Mouse (Mus musculus) forebrain, embryonic 12.5 days (tissue): ENCODE results near the gene Samd14. TPM values are rescaled to one million over a fixed set of nuclear protein-coding genes. Genes with fewer than 3 reads are reported as not detected.

Experiments
- ATAC-seq: fragments of 200-750 bp; cut with Nextera tagmentation; 2 replicates; pipeline ENCODE4 v1.8.0; 2017; ENCODE audit warnings: moderate TSS enrichment; ENCODE audit not compliant: low FRiP score
- H3K27ac ChIP-seq: fragments of 300-500 bp; sonication (generic); 2 replicates; pipeline ENCODE4 v1.5.1; 2016; ENCODE audit warnings: mild to moderate bottlenecking
- H3K27me3 ChIP-seq: fragments of 300-500 bp; sonication (generic); 2 replicates; pipeline ENCODE4 v1.6.1; 2016; ENCODE audit warnings: mild to moderate bottlenecking
- H3K36me3 ChIP-seq: fragments of 300-500 bp; sonication (generic); replicated peaks from 2 replicates; pipeline ENCODE4 v1.6.1; 2016; ENCODE audit warnings: mild to moderate bottlenecking
- H3K4me1 ChIP-seq: fragments of 300-500 bp; sonication (generic); 2 replicates; pipeline ENCODE4 v1.6.1; 2016
- H3K4me2 ChIP-seq: fragments of 300-500 bp; sonication (generic); 2 replicates; pipeline ENCODE4 v1.6.1; 2016; ENCODE audit warnings: mild to moderate bottlenecking, moderate library complexity
- H3K4me3 ChIP-seq: fragments of 300-500 bp; sonication (generic); replicated peaks from 2 replicates; pipeline ENCODE4 v1.5.1; 2016; ENCODE audit warnings: mild to moderate bottlenecking
- H3K9ac ChIP-seq: fragments of 300-500 bp; sonication (generic); 2 replicates; pipeline ENCODE4 v1.6.1; 2016; ENCODE audit warnings: mild to moderate bottlenecking
- H3K9me3 ChIP-seq: fragments of 300-500 bp; sonication (generic); 2 replicates; pipeline ENCODE4 v1.6.1; 2016
- WGBS: fragments of 180-500 bp; shearing (Covaris S2); methylation state at CpG from one replicate; pipeline ENCODE4 v1.1.7; 2016; 5-methylcytosine and 5-hydroxymethylcytosine counted together
- polyA plus RNA-seq: library from polyadenylated mRNA; unstranded; fragments of >200 nt; fragmentation: Nextera tagmentation; extraction: Ambion mirVana; gene quantifications from 2 replicates; pipeline ENCODE4 v1.2.1, GENCODE M21; 2016

Samd14 gene
- polyA plus RNA-seq, 1 experiment from 2014 or later: 80.5 TPM

- Histone ChIP-seq H3K4me1 (peaks cover 9% of the 10 kb centered on the region), H3K9me3 (no peaks in the 10 kb centered on the region), H3K9ac (no peak overlapping the region), H3K4me2 (no peak overlapping the region), H3K27ac (peak overlapping the region; percentile 50; the same call in 1 of the 2 replicates), H3K4me3 (no peak overlapping the region), H3K36me3 (peaks cover 35% of the 10 kb centered on the region), H3K27me3 (0 out of 2 replicates have a peak, but pooled peaks cover 3% of the 10 kb centered on the region)
- 41% methylated on average over 13 of the region's 13 CpGs for WGBS
- ATAC-seq: no peak
Observed at GRCm38 (mm10) chr11:95027850-95028470, 18.3 kb downstream of the Samd14 start.

- no peak for ATAC-seq
- peaks cover 3% of the 10 kb centered on the region; the same call in 1 of the 2 replicates for H3K27me3 ChIP-seq
- no peak overlapping the region for H3K4me2 ChIP-seq
- H3K4me3 ChIP-seq: no peak overlapping the region
- no peak overlapping the region for H3K27ac ChIP-seq
- no peaks in the 10 kb centered on the region for H3K36me3 ChIP-seq
- H3K9ac ChIP-seq: no peak overlapping the region
- peaks cover 6% of the 10 kb centered on the region for H3K4me1 ChIP-seq
- H3K9me3 ChIP-seq: no peaks in the 10 kb centered on the region
- WGBS: 38% methylated on average over 6 of the region's 6 CpGs
Observed at GRCm38 (mm10) chr11:95032945-95033344, 23.3 kb downstream of the Samd14 start.

- Histone ChIP-seq H3K9me3 (no peaks in the 10 kb centered on the region), H3K9ac (no peak overlapping the region), H3K27ac (no peak overlapping the region)
Observed at GRCm38 (mm10) chr11:95033617-95034016, 23.9 kb downstream of the Samd14 start.

GRCm38 (mm10) chr11:95034902-95035301 is 25.2 kb downstream of the Samd14 start:
- Histone ChIP-seq H3K4me3 (no peak overlapping the region), H3K4me1 (peaks cover 2% of the 10 kb centered on the region; the same call in 1 of the 2 replicates), H3K27me3 (peaks cover 3% of the 10 kb centered on the region; the same call in 1 of the 2 replicates), H3K9me3 (no peaks in the 10 kb centered on the region), H3K9ac (0 out of 2 replicates have a peak overlapping the region, but pooled peaks have one; percentile 7), H3K4me2 (no peak overlapping the region), H3K36me3 (no peaks in the 10 kb centered on the region), H3K27ac (no peak overlapping the region)
- 70% methylated on average over 10 of the region's 10 CpGs for WGBS
- no peak for ATAC-seq

More at GRCm38 (mm10) chr11:95033617-95034016, 23.9 kb downstream of the Samd14 start:
- H3K4me3 ChIP-seq: no peak overlapping the region
- no peaks in the 10 kb centered on the region; the same call in 1 of the 2 replicates for H3K27me3 ChIP-seq
- H3K36me3 ChIP-seq: no peaks in the 10 kb centered on the region
- no peak overlapping the region; the same call in 1 of the 2 replicates for H3K4me2 ChIP-seq
- no peak for ATAC-seq
- H3K4me1 ChIP-seq: no peaks in the 10 kb centered on the region
- WGBS: 80% methylated on average over 14 of the region's 14 CpGs

GRCm38 (mm10) chr11:95036521-95036920 is 26.8 kb downstream of the Samd14 start:
- H3K27ac ChIP-seq: no peak overlapping the region
- H3K27me3 ChIP-seq: peaks cover 8% of the 10 kb centered on the region; the same call in 1 of the 2 replicates
- WGBS: 95% methylated on average over 5 of the region's 5 CpGs
- H3K9ac ChIP-seq: no peak overlapping the region
- H3K9me3 ChIP-seq: no peaks in the 10 kb centered on the region
- H3K36me3 ChIP-seq: no peaks in the 10 kb centered on the region
- no peak overlapping the region for H3K4me2 ChIP-seq
- H3K4me1 ChIP-seq: peaks cover 14% of the 10 kb centered on the region
- H3K4me3 ChIP-seq: no peak overlapping the region
- ATAC-seq: no peak

- H3K36me3 ChIP-seq: no peaks in the 10 kb centered on the region
- no peak overlapping the region for H3K4me3 ChIP-seq
- no peak overlapping the region for H3K27ac ChIP-seq
- H3K9ac ChIP-seq: no peak overlapping the region
- H3K4me1 ChIP-seq: peaks cover 20% of the 10 kb centered on the region
- ATAC-seq: no peak
- WGBS: 62% methylated on average over 6 of the region's 6 CpGs
- no peaks in the 10 kb centered on the region for H3K9me3 ChIP-seq
- H3K4me2 ChIP-seq: no peak overlapping the region
- H3K27me3 ChIP-seq: peaks cover 8% of the 10 kb centered on the region; the same call in 1 of the 2 replicates
Observed at GRCm38 (mm10) chr11:95037306-95037705, 27.6 kb downstream of the Samd14 start.

GRCm38 (mm10) chr11:95038156-95038817 is 28.6 kb downstream of the Samd14 start:
- Histone ChIP-seq H3K36me3 (no peaks in the 10 kb centered on the region), H3K4me1 (peaks cover 20% of the 10 kb centered on the region), H3K9ac (no peak overlapping the region), H3K9me3 (no peaks in the 10 kb centered on the region), H3K27me3 (peaks cover 8% of the 10 kb centered on the region; the same call in 1 of the 2 replicates), H3K4me3 (no peak overlapping the region), H3K27ac (no peak overlapping the region), H3K4me2 (no peak overlapping the region)
- WGBS: 66% methylated on average over 14 of the region's 14 CpGs
- ATAC-seq: no peak

GRCm38 (mm10) chr11:95038818-95039655 is 29.4 kb downstream of the Samd14 start:
- no peak overlapping the region for H3K4me3 ChIP-seq
- ATAC-seq: no peak
- H3K9ac ChIP-seq: no peak overlapping the region
- no peaks in the 10 kb centered on the region for H3K36me3 ChIP-seq
- H3K4me2 ChIP-seq: no peak overlapping the region
- H3K27me3 ChIP-seq: peaks cover 8% of the 10 kb centered on the region; the same call in 1 of the 2 replicates
- H3K4me1 ChIP-seq: peaks cover 20% of the 10 kb centered on the region
- no peak overlapping the region for H3K27ac ChIP-seq
- H3K9me3 ChIP-seq: no peaks in the 10 kb centered on the region
- WGBS: 82% methylated on average over 13 of the region's 13 CpGs

- H3K27ac ChIP-seq: no peak overlapping the region
- peak overlapping the region; percentile 89 for H3K4me2 ChIP-seq
- peaks cover 20% of the 10 kb centered on the region for H3K4me1 ChIP-seq
- H3K9me3 ChIP-seq: no peaks in the 10 kb centered on the region
- peaks cover 8% of the 10 kb centered on the region; the same call in 1 of the 2 replicates for H3K27me3 ChIP-seq
- no peak overlapping the region for H3K4me3 ChIP-seq
- H3K9ac ChIP-seq: no peak overlapping the region
- no peaks in the 10 kb centered on the region for H3K36me3 ChIP-seq
- ATAC-seq: no peak
- WGBS: 82% methylated on average over 4 of the region's 4 CpGs
Observed at GRCm38 (mm10) chr11:95039766-95040165, 30.1 kb downstream of the Samd14 start.

GRCm38 (mm10) chr11:95040491-95041138 is 30.9 kb downstream of the Samd14 start:
- Histone ChIP-seq H3K9ac (peak overlapping the region; percentile 64), H3K4me2 (peak overlapping the region; percentile 89), H3K4me1 (peaks cover 20% of the 10 kb centered on the region), H3K9me3 (no peaks in the 10 kb centered on the region), H3K4me3 (peak overlapping the region; percentile 70), H3K27ac (peak overlapping the region; percentile 61), H3K36me3 (no peaks in the 10 kb centered on the region), H3K27me3 (peaks cover 8% of the 10 kb centered on the region; the same call in 1 of the 2 replicates)
- ATAC-seq: peak; percentile 9; the same call in 1 of the 2 replicates
- WGBS: 1% methylated on average over 20 of the region's 20 CpGs

GRCm38 (mm10) chr11:95041139-95041609 is 31.5 kb downstream of the Samd14 start, which contains the start of gene Pdk2:
TSS of gene Pdk2 (minus strand) at chr11:95041354.
- no peaks in the 10 kb centered on the region for H3K36me3 ChIP-seq
- H3K4me2 ChIP-seq: peak within 1 kb of the TSS; percentile 89
- peaks cover 20% of the 10 kb centered on the region for H3K4me1 ChIP-seq
- peaks cover 8% of the 10 kb centered on the region; the same call in 1 of the 2 replicates for H3K27me3 ChIP-seq
- peak; percentile 98 for ATAC-seq
- H3K4me3 ChIP-seq: peak within 1 kb of the TSS; percentile 70
- H3K9ac ChIP-seq: peak within 1 kb of the TSS; percentile 64
- peak within 1 kb of the TSS; percentile 61 for H3K27ac ChIP-seq
- 0% methylated on average over 41 of the region's 41 CpGs for WGBS
- H3K9me3 ChIP-seq: no peaks in the 10 kb centered on the region
